Mouse (Mus musculus) brain, embryonic 14.5 days (tissue): ENCODE measurements around the gene Stard9.

Experiments used
- CTCF ChIP-seq: fragments of 200-500 bp; IDR thresholded peaks from 2 replicates; pipeline ENCODE4 v1.5.1; 2012; ENCODE audit warnings: inconsistent platforms, mild to moderate bottlenecking, moderate library complexity, borderline replicate concordance; ENCODE audit not compliant: insufficient read depth, insufficient read length; ENCODE audit errors: extremely low read depth
- POLR2A ChIP-seq: fragments of 200-500 bp; IDR thresholded peaks from 2 replicates; pipeline ENCODE4 v1.6.1; 2012; ENCODE audit warnings: mild to moderate bottlenecking, inconsistent platforms, borderline replicate concordance; ENCODE audit not compliant: poor library complexity, insufficient read depth, insufficient read length, severe bottlenecking; ENCODE audit errors: extremely low read depth

DNA sequence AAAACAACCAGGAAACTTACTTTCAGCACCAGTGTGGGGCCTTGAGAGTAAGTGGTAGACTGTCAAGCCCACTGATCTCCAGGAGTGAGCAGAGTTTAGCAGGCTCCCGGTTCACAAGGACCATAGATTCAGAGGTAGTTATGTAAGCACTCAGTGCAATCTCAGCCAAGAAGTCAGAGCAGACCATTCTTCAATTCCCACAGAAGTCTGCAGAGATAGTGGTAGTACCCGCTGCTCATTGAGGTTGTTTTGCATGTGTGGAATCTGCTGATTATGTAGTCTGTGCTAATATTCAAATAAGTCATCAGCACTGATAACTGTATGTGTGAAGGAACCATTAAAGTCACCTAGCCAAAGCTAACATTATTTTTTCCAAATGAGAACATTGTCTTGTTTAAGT, 1.7 kb downstream of the Stard9 start:
- no peak for TF ChIP-seq CTCF
- TF ChIP-seq POLR2A: no peak
